Mouse (Mus musculus): ENCODE results near the gene Car2. TPM values are rescaled to one million over a fixed set of nuclear protein-coding genes. Genes with fewer than 3 reads are reported as not detected.
A peak's percentile ranks its signal among the peaks of the same experiment; 100 is the strongest.

The Car2 gene
- total RNA-seq (2014; rRNA removed) (10.7 and 13.5 TPM in 2 replicates), polyA plus RNA-seq (2012; rRNA removed) (32.8 and 37.5 TPM in 2 replicates)

DNA sequence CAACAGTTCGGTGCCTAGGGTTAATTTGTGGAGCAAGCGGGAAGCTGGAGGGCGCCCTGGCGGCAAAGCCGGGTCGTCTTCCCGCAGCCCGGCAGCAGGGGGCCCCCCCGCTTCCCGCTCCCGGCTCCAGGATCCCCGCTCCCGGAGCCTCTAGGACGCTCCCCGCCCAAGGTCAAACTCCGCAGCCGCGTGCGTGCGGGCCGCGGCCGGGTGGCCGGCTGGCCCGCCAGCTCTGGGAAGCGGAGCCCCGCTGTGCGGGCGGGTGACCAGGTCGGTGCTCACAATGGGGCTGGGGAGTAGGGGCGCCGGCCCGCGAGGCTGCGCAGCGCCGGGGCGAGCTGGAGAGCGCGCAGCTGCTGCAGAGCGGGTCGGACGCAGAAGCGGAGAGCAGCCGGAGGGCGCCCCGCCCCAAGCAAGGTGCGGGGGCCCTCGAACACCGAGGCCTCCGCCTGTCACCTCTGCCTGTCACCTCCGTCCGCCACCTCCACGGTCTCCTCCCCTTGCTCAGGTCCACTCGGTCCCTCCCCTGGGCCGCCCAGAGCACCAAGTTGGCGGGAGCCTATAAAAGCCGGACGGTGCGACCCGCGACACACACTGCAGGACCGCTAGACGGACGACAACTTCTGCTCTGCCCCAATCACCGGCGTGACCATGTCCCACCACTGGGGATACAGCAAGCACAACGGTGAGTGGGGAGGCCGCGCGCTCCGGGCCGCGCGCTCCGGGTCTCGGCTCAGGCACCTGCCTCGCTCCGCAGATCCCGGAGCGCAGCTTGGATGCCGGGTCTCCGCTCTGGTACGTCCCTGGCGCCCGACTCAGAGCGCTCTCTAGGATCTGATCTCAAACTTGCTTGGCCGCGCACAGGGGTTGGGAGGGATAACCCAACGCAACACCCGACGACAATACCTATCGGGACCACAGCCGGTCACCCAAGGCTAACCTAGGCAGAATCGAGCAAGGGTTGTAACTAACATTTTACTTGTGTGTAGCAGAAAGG lies at the start of gene Car2:
Car2 (plus strand) TSS at position 172 of the 997 bp plus-strand sequence.
- Histone ChIP-seq H3K4me1 (ENCODE audit: control insufficient read depth, insufficient read depth, low read length) (peaks cover 6% of the 10 kb centered on the region), H3K27me3 (ENCODE audit: control insufficient read depth, insufficient read depth, low read length) (no peaks in the 10 kb centered on the region), H3K4me3 (ENCODE audit: insufficient read depth, low read depth, low read length) (peak within 1 kb of the TSS; percentile 76), H3K27ac (replicated peaks; ENCODE audit: insufficient read depth, low read depth, low read length) (0 out of 2 replicates have a peak within 1 kb of the TSS, but pooled peaks have one; percentile 3), H3K9ac (ENCODE audit: low read depth, low read length) (peak within 1 kb of the TSS; percentile 80), H3K79me2 (ENCODE audit: control insufficient read depth, insufficient read depth, low read length) (no peaks in the 10 kb centered on the region), H3K36me3 (ENCODE audit: control insufficient read depth, insufficient read depth, low read length) (no peaks in the 10 kb centered on the region)
- peak; percentile 33 for DNase-seq (ENCODE audit: extremely low read depth, low read depth, low spot score)
- TF ChIP-seq POLR2A (IDR thresholded peaks at IDR 0.05; ENCODE audit: extremely low read depth, insufficient read depth, low read length) (no peak), CTCF (IDR thresholded peaks at IDR 0.05; ENCODE audit: low read depth, low read length) (peak; percentile 67)
- WGBS, result under 1% methylated on average over 93 of the region's 95 CpGs

DNA sequence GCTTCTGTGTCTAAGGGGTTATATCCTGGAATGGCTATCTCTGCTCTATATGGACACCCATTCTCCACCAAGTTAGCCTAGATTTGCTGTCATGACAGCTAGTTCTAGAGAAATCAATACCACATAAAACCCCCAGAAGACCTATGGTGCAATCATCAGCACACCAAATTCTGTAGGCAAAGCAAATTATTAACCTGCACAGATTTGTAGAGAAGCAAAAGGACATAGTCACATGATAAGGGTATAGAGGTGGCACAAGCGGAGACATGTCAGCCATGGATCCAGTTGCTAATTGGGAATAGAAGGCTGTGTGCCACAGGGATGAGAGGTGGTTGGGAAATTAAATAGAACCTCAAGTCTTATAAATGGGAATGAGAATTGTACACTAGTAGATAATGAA lies 47.1 kb upstream of the Car2 start:
- Histone ChIP-seq H3K9ac (ENCODE audit: low read depth, low read length) (no peak overlapping the region), H3K4me3 (ENCODE audit: insufficient read depth, low read depth, low read length) (no peak overlapping the region), H3K27ac (replicated peaks; ENCODE audit: insufficient read depth, low read depth, low read length) (no peak overlapping the region), H3K36me3 (ENCODE audit: control insufficient read depth, insufficient read depth, low read length) (no peaks in the 10 kb centered on the region), H3K4me1 (ENCODE audit: control insufficient read depth, insufficient read depth, low read length) (peaks cover 7% of the 10 kb centered on the region; the same call in 1 of the 2 replicates), H3K27me3 (ENCODE audit: control insufficient read depth, insufficient read depth, low read length) (no peaks in the 10 kb centered on the region), H3K79me2 (ENCODE audit: control insufficient read depth, insufficient read depth, low read length) (no peaks in the 10 kb centered on the region)
- TF ChIP-seq CTCF (IDR thresholded peaks at IDR 0.05; ENCODE audit: low read depth, low read length) (no peak), POLR2A (IDR thresholded peaks at IDR 0.05; ENCODE audit: extremely low read depth, insufficient read depth, low read length) (no peak)
- WGBS, result 88% methylated on average over 1 of the region's 1 CpGs
- no peak for DNase-seq (ENCODE audit: extremely low read depth, low read depth, low spot score)

DNA sequence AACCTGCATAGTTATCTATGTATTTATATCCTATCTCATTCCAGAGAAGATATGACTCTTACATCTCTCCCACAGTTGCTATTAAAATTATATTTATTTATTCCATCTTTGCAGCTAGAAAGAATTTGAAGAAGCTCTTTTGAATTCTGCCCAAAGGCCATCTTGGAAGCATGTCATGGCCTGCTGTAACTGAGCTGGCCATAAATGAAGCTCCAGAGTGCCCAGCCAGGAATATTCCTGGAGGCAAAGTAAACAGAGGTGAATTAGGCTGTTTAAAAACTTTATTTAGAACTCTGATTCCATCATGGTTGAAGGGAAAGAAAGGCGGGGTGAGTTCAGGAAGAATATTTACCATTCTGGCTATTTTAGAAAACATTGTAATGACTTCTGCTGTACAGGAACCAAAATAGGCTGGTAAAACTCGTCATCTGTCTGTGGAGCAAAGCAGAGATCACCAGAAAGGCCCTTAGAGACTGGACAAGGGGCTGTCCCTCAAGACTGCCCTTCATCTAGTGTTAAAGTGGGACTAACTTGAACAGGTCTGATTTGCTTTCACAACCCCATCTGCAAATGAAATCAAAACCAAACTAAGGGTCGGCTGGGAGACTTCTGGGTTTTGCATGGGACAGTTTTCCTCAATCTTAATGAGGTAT lies 46.5 kb upstream of the Car2 start:
- 92% methylated on average over 3 of the region's 3 CpGs for WGBS
- Histone ChIP-seq H3K79me2 (ENCODE audit: control insufficient read depth, insufficient read depth, low read length) (no peaks in the 10 kb centered on the region), H3K36me3 (ENCODE audit: control insufficient read depth, insufficient read depth, low read length) (no peaks in the 10 kb centered on the region), H3K9ac (ENCODE audit: low read depth, low read length) (no peak overlapping the region), H3K4me1 (ENCODE audit: control insufficient read depth, insufficient read depth, low read length) (peaks cover 7% of the 10 kb centered on the region; the same call in 1 of the 2 replicates), H3K27me3 (ENCODE audit: control insufficient read depth, insufficient read depth, low read length) (no peaks in the 10 kb centered on the region), H3K27ac (replicated peaks; ENCODE audit: insufficient read depth, low read depth, low read length) (no peak overlapping the region), H3K4me3 (ENCODE audit: insufficient read depth, low read depth, low read length) (no peak overlapping the region)
- TF ChIP-seq CTCF (IDR thresholded peaks at IDR 0.05; ENCODE audit: low read depth, low read length) (no peak), POLR2A (IDR thresholded peaks at IDR 0.05; ENCODE audit: extremely low read depth, insufficient read depth, low read length) (no peak)
- peak; percentile 30 for DNase-seq (ENCODE audit: extremely low read depth, low read depth, low spot score)

DNA sequence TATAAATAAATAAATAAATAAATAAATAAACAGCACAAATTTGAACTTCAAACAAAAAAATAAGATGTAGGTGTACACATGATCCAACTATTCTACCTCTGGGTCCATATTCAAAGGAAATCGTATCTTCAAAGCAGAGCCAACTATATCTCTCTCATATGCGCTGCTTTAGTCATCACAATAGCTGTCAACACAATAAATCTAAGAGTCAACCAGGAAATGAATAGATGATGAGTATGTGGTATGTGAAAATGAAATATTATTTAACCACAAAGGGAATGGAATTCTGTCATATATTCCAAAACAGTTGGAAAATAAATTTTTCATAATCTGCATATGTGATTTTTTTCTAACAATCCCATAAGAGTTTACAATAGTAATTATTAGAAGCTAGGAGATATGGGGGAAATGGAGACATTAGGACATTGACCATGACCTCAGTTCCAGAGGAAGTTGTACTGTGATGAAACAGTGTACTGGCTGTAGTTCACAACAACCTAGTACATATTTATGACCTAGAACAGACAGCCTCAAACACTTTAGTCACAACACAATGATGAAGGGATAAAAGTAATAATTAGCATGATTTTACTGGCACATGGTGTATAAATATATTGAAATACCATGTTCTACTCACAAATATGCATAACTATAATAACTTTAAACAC lies 37.4 kb upstream of the Car2 start:
- H3K27me3 ChIP-seq (ENCODE audit: control insufficient read depth, insufficient read depth, low read length), result no peaks in the 10 kb centered on the region
- 88% methylated on average over 2 of the region's 2 CpGs for WGBS
- 0 out of 2 replicates have a peak, but pooled peaks cover 2% of the 10 kb centered on the region for H3K4me1 ChIP-seq (ENCODE audit: control insufficient read depth, insufficient read depth, low read length)
- H3K9ac ChIP-seq (ENCODE audit: low read depth, low read length), result no peak overlapping the region
- TF ChIP-seq CTCF (IDR thresholded peaks at IDR 0.05; ENCODE audit: low read depth, low read length), result no peak
- TF ChIP-seq POLR2A (IDR thresholded peaks at IDR 0.05; ENCODE audit: extremely low read depth, insufficient read depth, low read length), result no peak
- H3K36me3 ChIP-seq (ENCODE audit: control insufficient read depth, insufficient read depth, low read length), result peaks cover 2% of the 10 kb centered on the region
- no peak overlapping the region for H3K27ac ChIP-seq (replicated peaks; ENCODE audit: insufficient read depth, low read depth, low read length)
- no peak overlapping the region for H3K4me3 ChIP-seq (ENCODE audit: insufficient read depth, low read depth, low read length)
- DNase-seq (ENCODE audit: extremely low read depth, low read depth, low spot score), result peak; percentile 71
- no peaks in the 10 kb centered on the region for H3K79me2 ChIP-seq (ENCODE audit: control insufficient read depth, insufficient read depth, low read length)

DNA sequence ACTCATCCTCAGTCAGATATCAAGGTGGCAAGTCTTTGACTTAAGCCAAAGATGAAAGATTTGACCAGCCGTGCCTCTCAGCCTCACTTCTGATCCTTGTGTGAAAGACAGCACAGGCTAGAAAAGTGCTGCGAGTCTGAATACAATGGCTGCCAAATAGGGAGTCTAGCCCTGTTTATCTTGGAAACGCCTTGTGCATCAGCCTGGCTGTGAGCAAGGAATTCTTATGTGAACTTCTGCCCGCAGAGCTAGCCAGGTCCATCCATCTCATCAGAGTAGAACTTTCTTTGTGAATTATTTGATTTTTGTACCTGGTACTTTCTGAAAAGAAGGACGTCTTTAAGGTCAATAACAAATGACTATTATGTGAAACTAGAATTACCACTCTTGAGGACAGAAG lies 32.1 kb upstream of the Car2 start:
- Histone ChIP-seq H3K9ac (ENCODE audit: low read depth, low read length) (no peak overlapping the region), H3K27ac (replicated peaks; ENCODE audit: insufficient read depth, low read depth, low read length) (peak overlapping the region; percentile 63; the same call in 1 of the 2 replicates), H3K4me3 (ENCODE audit: insufficient read depth, low read depth, low read length) (no peak overlapping the region), H3K27me3 (ENCODE audit: control insufficient read depth, insufficient read depth, low read length) (no peaks in the 10 kb centered on the region), H3K36me3 (ENCODE audit: control insufficient read depth, insufficient read depth, low read length) (peaks cover 4% of the 10 kb centered on the region), H3K4me1 (ENCODE audit: control insufficient read depth, insufficient read depth, low read length) (peaks cover 2% of the 10 kb centered on the region), H3K79me2 (ENCODE audit: control insufficient read depth, insufficient read depth, low read length) (no peaks in the 10 kb centered on the region)
- peak; percentile 77 for DNase-seq (ENCODE audit: extremely low read depth, low read depth, low spot score)
- no peak for TF ChIP-seq CTCF (IDR thresholded peaks at IDR 0.05; ENCODE audit: low read depth, low read length)
- TF ChIP-seq POLR2A (IDR thresholded peaks at IDR 0.05; ENCODE audit: extremely low read depth, insufficient read depth, low read length), result no peak
- WGBS, result 19% methylated on average over 5 of the region's 5 CpGs

Data from liver, adult 2 months (tissue).